Mouse (Mus musculus): ENCODE data around the gene Col16a1. TPM values are rescaled to one million over a fixed set of nuclear protein-coding genes. Genes with fewer than 3 reads are reported as not detected.

Gene Col16a1
- total RNA-seq, 2 experiments from 2014 or later, result 11.3 to 12.2 TPM

GRCm38 (mm10) chr4:130081345-130082190 lies 33.9 kb downstream of the Col16a1 start:
- DNase-seq (ENCODE audit: low spot score in 2 of 2), result peak; percentile 35 to 65

- DNase-seq (ENCODE audit: low spot score in 2 of 2), result no peak
Observed at GRCm38 (mm10) chr4:130082211-130082610, 34.6 kb downstream of the Col16a1 start.

GRCm38 (mm10) chr4:130084331-130084945 lies 36.8 kb downstream of the Col16a1 start:
- DNase-seq (ENCODE audit: low spot score in 2 of 2), result peak in 1 of 2 experiments; percentile 33

GRCm38 (mm10) chr4:130085246-130085820 lies 37.7 kb downstream of the Col16a1 start:
- no peak for DNase-seq (ENCODE audit: low spot score in 2 of 2)

- peak; percentile 88 to 97 for DNase-seq (ENCODE audit: low spot score in 2 of 2)
Observed at GRCm38 (mm10) chr4:130087293-130087692, 39.7 kb downstream of the Col16a1 start.

- DNase-seq (ENCODE audit: low spot score in 2 of 2), result no peak
Observed at GRCm38 (mm10) chr4:130095137-130095536, 47.5 kb downstream of the Col16a1 start.

GRCm38 (mm10) chr4:130101183-130101582 lies 53.5 kb downstream of the Col16a1 start:
- DNase-seq (ENCODE audit: low spot score in 2 of 2), result no peak

- DNase-seq (ENCODE audit: low spot score in 2 of 2), result no peak
Observed at GRCm38 (mm10) chr4:130102111-130102651, 54.5 kb downstream of the Col16a1 start, which contains the start of gene Pef1. TSS of gene Pef1 (plus strand) at chr4:130102558.

- no peak for DNase-seq (ENCODE audit: low spot score in 2 of 2)
Observed at GRCm38 (mm10) chr4:130103632-130104031, 56.0 kb downstream of the Col16a1 start.

GRCm38 (mm10) chr4:130104584-130104983 lies 56.9 kb downstream of the Col16a1 start:
- no peak for DNase-seq (ENCODE audit: low spot score in 2 of 2)

- DNase-seq (ENCODE audit: low spot score in 2 of 2), result no peak
Observed at GRCm38 (mm10) chr4:130107065-130107443, 59.4 kb downstream of the Col16a1 start.

GRCm38 (mm10) chr4:130107444-130108131 lies 59.9 kb downstream of the Col16a1 start:
- peak; percentile 99 to 100 for DNase-seq (ENCODE audit: low spot score in 2 of 2)

- no peak for DNase-seq (ENCODE audit: low spot score in 2 of 2)
Observed at GRCm38 (mm10) chr4:130108929-130109328, 61.3 kb downstream of the Col16a1 start.

GRCm38 (mm10) chr4:130109666-130110065 lies 62.0 kb downstream of the Col16a1 start:
- DNase-seq (ENCODE audit: low spot score in 2 of 2), result no peak

GRCm38 (mm10) chr4:130110091-130110490 lies 62.5 kb downstream of the Col16a1 start:
- no peak for DNase-seq (ENCODE audit: low spot score in 2 of 2)

GRCm38 (mm10) chr4:130112299-130112698 lies 64.7 kb downstream of the Col16a1 start:
- peak; percentile 29 to 68 for DNase-seq (ENCODE audit: low spot score in 2 of 2)

GRCm38 (mm10) chr4:130112732-130113131 lies 65.1 kb downstream of the Col16a1 start:
- DNase-seq (ENCODE audit: low spot score in 2 of 2), result no peak

GRCm38 (mm10) chr4:130120752-130121151 lies 73.1 kb downstream of the Col16a1 start:
- no peak for DNase-seq (ENCODE audit: low spot score in 2 of 2)

GRCm38 (mm10) chr4:130121560-130121959 lies 73.9 kb downstream of the Col16a1 start:
- DNase-seq (ENCODE audit: low spot score in 2 of 2), result no peak

- no peak for DNase-seq (ENCODE audit: low spot score in 2 of 2)
Observed at GRCm38 (mm10) chr4:130123020-130123419, 75.4 kb downstream of the Col16a1 start.

- DNase-seq (ENCODE audit: low spot score in 2 of 2), result no peak
Observed at GRCm38 (mm10) chr4:130124110-130124509, 76.5 kb downstream of the Col16a1 start.
